Mouse (Mus musculus) hindbrain, embryonic 15.5 days (tissue): ENCODE results near the gene Adat3. TPM values are rescaled to one million over a fixed set of nuclear protein-coding genes. Genes with fewer than 3 reads are reported as not detected.

Source experiments
- ATAC-seq: fragments of 200-750 bp; cut with Nextera tagmentation; 2 replicates; pipeline ENCODE4 v1.8.0; 2017; ENCODE audit warnings: low read depth, moderate number of reproducible peaks, moderate TSS enrichment; ENCODE audit not compliant: low FRiP score
- H3K27ac ChIP-seq: fragments of 300-500 bp; sonication (generic); replicated peaks from 2 replicates; pipeline ENCODE4 v1.5.1; 2015; ENCODE audit warnings: mild to moderate bottlenecking, inconsistent platforms
- H3K27me3 ChIP-seq: fragments of 300-500 bp; sonication (generic); 2 replicates; pipeline ENCODE4 v1.6.1; 2015; ENCODE audit warnings: control low read depth, inconsistent platforms
- H3K36me3 ChIP-seq: fragments of 300-500 bp; sonication (generic); 2 replicates; pipeline ENCODE4 v1.6.1; 2015; ENCODE audit warnings: control low read depth, inconsistent platforms
- H3K4me1 ChIP-seq: fragments of 300-500 bp; sonication (generic); replicated peaks from 2 replicates; pipeline ENCODE4 v1.6.1; 2015; ENCODE audit warnings: control low read depth, inconsistent platforms
- H3K4me2 ChIP-seq: fragments of 300-500 bp; sonication (generic); 2 replicates; pipeline ENCODE4 v1.6.1; 2015; ENCODE audit warnings: moderate library complexity, mild to moderate bottlenecking, inconsistent platforms
- H3K4me3 ChIP-seq: fragments of 300-500 bp; sonication (generic); 2 replicates; pipeline ENCODE4 v1.5.1; 2015; ENCODE audit warnings: mild to moderate bottlenecking, inconsistent platforms
- H3K9ac ChIP-seq: fragments of 300-500 bp; sonication (generic); 2 replicates; pipeline ENCODE4 v1.6.1; 2015; ENCODE audit warnings: inconsistent platforms
- H3K9me3 ChIP-seq: fragments of 300-500 bp; sonication (generic); 2 replicates; pipeline ENCODE4 v1.6.1; 2016; ENCODE audit warnings: control low read depth, inconsistent platforms
- WGBS: fragments of 180-500 bp; shearing (Covaris S2); methylation state at CpG from one replicate; pipeline ENCODE4 v1.1.7; 2015; 5-methylcytosine and 5-hydroxymethylcytosine counted together
- polyA plus RNA-seq: library from polyadenylated mRNA; unstranded; fragments of >200 nt; fragmentation: Nextera tagmentation; extraction: Ambion mirVana; gene quantifications from 2 replicates; pipeline ENCODE4 v1.2.1, GENCODE M21; 2015

The Adat3 gene
- polyA plus RNA-seq, 1 experiment from 2014 or later = 4.8 TPM

- ATAC-seq = no peak
- no peaks in the 10 kb centered on the region for H3K27me3 ChIP-seq
- H3K9me3 ChIP-seq = no peaks in the 10 kb centered on the region
- H3K4me3 ChIP-seq = no peak overlapping the region
- H3K4me1 ChIP-seq = peaks cover 26% of the 10 kb centered on the region
- H3K4me2 ChIP-seq = no peak overlapping the region
- H3K36me3 ChIP-seq = peaks cover 17% of the 10 kb centered on the region; the same call in 1 of the 2 replicates
- H3K9ac ChIP-seq = no peak overlapping the region
- 28% methylated on average over 8 of the region's 8 CpGs for WGBS
- no peak overlapping the region for H3K27ac ChIP-seq
Observed at GRCm38 (mm10) chr10:80619465-80620244, 17.0 kb downstream of the Adat3 start.

- peaks cover 33% of the 10 kb centered on the region for H3K4me1 ChIP-seq
- WGBS = 87% methylated on average over 9 of the region's 9 CpGs
- no peak overlapping the region for H3K27ac ChIP-seq
- no peak overlapping the region for H3K4me3 ChIP-seq
- H3K36me3 ChIP-seq = peaks cover 10% of the 10 kb centered on the region; the same call in 1 of the 2 replicates
- no peaks in the 10 kb centered on the region for H3K27me3 ChIP-seq
- ATAC-seq = no peak
- no peaks in the 10 kb centered on the region for H3K9me3 ChIP-seq
- H3K4me2 ChIP-seq = no peak overlapping the region
- H3K9ac ChIP-seq = no peak overlapping the region
Observed at GRCm38 (mm10) chr10:80620365-80620764, 17.7 kb downstream of the Adat3 start.

GRCm38 (mm10) chr10:80620796-80621689 lies 18.4 kb downstream of the Adat3 start:
- H3K9ac ChIP-seq = peak overlapping the region; percentile 47
- H3K27me3 ChIP-seq = no peaks in the 10 kb centered on the region
- no peak for ATAC-seq
- H3K4me2 ChIP-seq = peak overlapping the region; percentile 75
- peaks cover 38% of the 10 kb centered on the region for H3K4me1 ChIP-seq
- no peaks in the 10 kb centered on the region for H3K9me3 ChIP-seq
- peaks cover 5% of the 10 kb centered on the region; the same call in 1 of the 2 replicates for H3K36me3 ChIP-seq
- WGBS = 56% methylated on average over 16 of the region's 16 CpGs
- H3K27ac ChIP-seq = peak overlapping the region; percentile 97
- H3K4me3 ChIP-seq = peak overlapping the region; percentile 80

GRCm38 (mm10) chr10:80621690-80621939 lies 18.9 kb downstream of the Adat3 start:
- Histone ChIP-seq H3K4me1 (peaks cover 38% of the 10 kb centered on the region), H3K27me3 (no peaks in the 10 kb centered on the region), H3K36me3 (no peaks in the 10 kb centered on the region), H3K9me3 (no peaks in the 10 kb centered on the region), H3K4me3 (peak overlapping the region; percentile 80), H3K9ac (peak overlapping the region; percentile 47), H3K4me2 (peak overlapping the region; percentile 75), H3K27ac (peak overlapping the region; percentile 97)
- ATAC-seq = peak; percentile 0; the same call in 1 of the 2 replicates
- 2% methylated on average over 9 of the region's 9 CpGs for WGBS

GRCm38 (mm10) chr10:80621940-80622660 lies 19.4 kb downstream of the Adat3 start:
- H3K27ac ChIP-seq = peak overlapping the region; percentile 97
- WGBS = under 1% methylated on average over 64 of the region's 64 CpGs
- ATAC-seq = peak; percentile 97
- peak overlapping the region; percentile 97 for H3K4me2 ChIP-seq
- peaks cover 38% of the 10 kb centered on the region for H3K4me1 ChIP-seq
- H3K4me3 ChIP-seq = peak overlapping the region; percentile 80
- H3K9ac ChIP-seq = peak overlapping the region; percentile 56
- no peaks in the 10 kb centered on the region for H3K9me3 ChIP-seq
- no peaks in the 10 kb centered on the region for H3K27me3 ChIP-seq
- H3K36me3 ChIP-seq = no peaks in the 10 kb centered on the region

- Histone ChIP-seq H3K27ac (peak within 1 kb of the TSS; percentile 97), H3K36me3 (no peaks in the 10 kb centered on the region), H3K9me3 (no peaks in the 10 kb centered on the region), H3K4me3 (peak within 1 kb of the TSS; percentile 80), H3K4me2 (peak within 1 kb of the TSS; percentile 97), H3K27me3 (no peaks in the 10 kb centered on the region), H3K4me1 (peaks cover 42% of the 10 kb centered on the region), H3K9ac (peak within 1 kb of the TSS; percentile 78)
- ATAC-seq = no peak; the same call in 1 of the 2 replicates
- WGBS = 1% methylated on average over 81 of the region's 85 CpGs
Observed at GRCm38 (mm10) chr10:80622661-80623456, 20.2 kb downstream of the Adat3 start, which contains the start of gene Csnk1g2. Csnk1g2 (plus strand) TSS chr10:80622838.

- Histone ChIP-seq H3K36me3 (no peaks in the 10 kb centered on the region), H3K9me3 (no peaks in the 10 kb centered on the region), H3K4me3 (peak overlapping the region; percentile 80), H3K27me3 (no peaks in the 10 kb centered on the region), H3K4me1 (peaks cover 45% of the 10 kb centered on the region), H3K27ac (peak overlapping the region; percentile 82), H3K9ac (peak overlapping the region; percentile 78), H3K4me2 (peak overlapping the region; percentile 97)
- 16% methylated on average over 15 of the region's 15 CpGs for WGBS
- ATAC-seq = no peak
Observed at GRCm38 (mm10) chr10:80623457-80624191, 20.9 kb downstream of the Adat3 start.

GRCm38 (mm10) chr10:80625764-80626163 lies 23.1 kb downstream of the Adat3 start:
- Histone ChIP-seq H3K27ac (no peak overlapping the region), H3K27me3 (no peaks in the 10 kb centered on the region), H3K4me3 (no peak overlapping the region), H3K9ac (no peak overlapping the region), H3K4me2 (no peak overlapping the region), H3K4me1 (peaks cover 56% of the 10 kb centered on the region), H3K36me3 (no peaks in the 10 kb centered on the region), H3K9me3 (no peaks in the 10 kb centered on the region)
- ATAC-seq = no peak
- 90% methylated on average over 4 of the region's 4 CpGs for WGBS

- no peak for ATAC-seq
- 69% methylated on average over 2 of the region's 2 CpGs for WGBS
- Histone ChIP-seq H3K4me3 (no peak overlapping the region), H3K4me2 (no peak overlapping the region), H3K9me3 (no peaks in the 10 kb centered on the region), H3K4me1 (peaks cover 48% of the 10 kb centered on the region), H3K9ac (no peak overlapping the region), H3K36me3 (no peaks in the 10 kb centered on the region), H3K27ac (no peak overlapping the region), H3K27me3 (no peaks in the 10 kb centered on the region)
Observed at GRCm38 (mm10) chr10:80627685-80628084, 25.0 kb downstream of the Adat3 start.

- Histone ChIP-seq H3K4me2 (no peak overlapping the region), H3K9me3 (no peaks in the 10 kb centered on the region), H3K27ac (no peak overlapping the region), H3K9ac (no peak overlapping the region), H3K36me3 (no peaks in the 10 kb centered on the region), H3K4me1 (peaks cover 37% of the 10 kb centered on the region), H3K4me3 (no peak overlapping the region), H3K27me3 (no peaks in the 10 kb centered on the region)
- ATAC-seq = no peak
- 80% methylated on average over 9 of the region's 9 CpGs for WGBS
Observed at GRCm38 (mm10) chr10:80628925-80629324, 26.2 kb downstream of the Adat3 start.
